Mouse (Mus musculus): Measurements from ENCODE around the gene Abce1.
A peak's percentile ranks its signal among the peaks of the same experiment; 100 is the strongest.
"Not testable (repeated sequence)": the region's sequence is repeated elsewhere in the genome, so short reads cannot be mapped to it uniquely, and the experiment has no call there.

Abce1 gene

DNA sequence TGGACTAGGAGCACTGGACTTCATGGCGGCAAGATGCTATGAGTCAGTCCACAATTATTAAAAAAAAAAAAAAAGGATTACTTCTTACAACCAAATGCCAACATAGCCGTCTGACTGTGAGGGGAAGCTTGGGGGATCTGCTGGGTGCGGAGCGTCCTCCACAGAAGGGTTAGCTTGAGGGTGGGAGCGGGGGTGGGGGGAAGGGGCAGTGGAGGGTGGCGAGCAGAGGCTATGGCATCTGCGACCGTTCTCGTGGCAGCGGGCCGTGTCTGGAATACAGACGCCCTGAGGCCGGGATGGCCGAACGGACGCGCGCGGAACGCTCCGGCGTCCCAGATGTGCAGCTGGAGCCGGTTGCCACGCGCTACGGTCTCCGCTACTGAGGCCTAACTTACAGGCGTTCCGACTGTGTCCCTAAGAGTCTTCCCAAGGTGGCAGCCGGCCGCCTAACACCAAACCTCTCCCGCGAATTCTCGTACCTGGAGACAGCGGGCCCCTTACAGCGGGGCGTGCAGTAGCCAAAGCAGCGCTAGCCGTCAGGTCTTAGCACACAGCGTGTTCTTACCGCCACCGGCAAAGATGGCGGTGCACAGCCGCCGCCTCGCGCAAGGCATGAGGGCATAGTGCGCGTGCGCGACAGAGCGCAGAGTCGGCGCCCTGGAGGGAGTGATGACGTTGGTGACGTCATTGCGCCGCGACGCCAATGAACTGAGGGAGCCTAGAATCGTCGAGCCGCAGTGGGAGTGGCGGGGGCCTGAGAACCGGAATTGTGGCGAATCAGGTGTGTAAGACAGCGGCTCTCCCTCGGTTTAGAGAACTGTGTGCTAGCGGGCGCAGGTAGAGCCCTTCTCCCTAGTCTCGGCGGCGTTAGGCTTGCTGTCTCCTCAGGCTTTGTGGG lies at the start of gene Abce1, which contains the start of gene Anapc10:
TSS of gene Abce1 (minus strand) at position 677 of the 898 bp plus-strand sequence.
TSS of gene Anapc10 (plus strand) at position 757 of the 898 bp plus-strand sequence.
- peak; percentile 98 for DNase-seq

DNA sequence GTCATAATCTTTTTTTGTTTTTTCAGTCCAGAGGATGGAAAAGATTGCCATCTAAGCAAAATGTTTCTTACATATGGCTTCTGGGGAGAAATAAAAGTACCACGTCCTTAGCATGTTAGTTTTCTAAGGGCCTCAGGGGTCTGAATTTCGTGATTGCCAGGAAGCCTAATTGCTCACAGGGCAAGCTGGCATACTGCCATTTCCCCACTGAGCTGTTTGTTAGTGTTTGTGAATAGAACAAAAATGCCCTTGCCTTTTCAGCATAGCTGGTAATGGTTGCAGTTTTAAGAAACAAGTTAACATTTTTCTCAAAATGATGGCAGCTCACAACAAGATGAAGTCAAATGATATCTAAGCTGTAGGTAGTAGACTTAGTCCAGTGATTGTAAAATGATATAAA lies 38.8 kb upstream of the Abce1 start:
- no peak for DNase-seq

DNA sequence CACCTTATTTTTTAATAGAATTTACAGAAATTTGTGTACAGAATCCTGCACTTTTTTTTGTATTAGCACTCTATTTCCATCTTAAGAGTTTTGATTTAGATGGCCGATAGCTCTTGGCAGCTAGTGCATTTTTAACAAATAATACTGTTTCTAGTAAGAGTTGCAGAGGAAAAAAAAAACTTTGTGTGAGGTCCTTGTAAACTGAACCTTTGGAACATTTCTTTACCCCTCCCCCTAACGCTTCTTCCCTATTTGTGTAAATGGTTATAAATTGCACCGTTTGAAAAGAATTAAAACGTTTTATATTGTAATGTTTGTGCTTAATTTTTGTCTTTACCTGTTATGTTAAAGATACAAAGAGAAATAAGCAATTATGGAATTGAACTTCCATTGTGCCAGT lies 37.1 kb upstream of the Abce1 start:
- no peak for DNase-seq

DNA sequence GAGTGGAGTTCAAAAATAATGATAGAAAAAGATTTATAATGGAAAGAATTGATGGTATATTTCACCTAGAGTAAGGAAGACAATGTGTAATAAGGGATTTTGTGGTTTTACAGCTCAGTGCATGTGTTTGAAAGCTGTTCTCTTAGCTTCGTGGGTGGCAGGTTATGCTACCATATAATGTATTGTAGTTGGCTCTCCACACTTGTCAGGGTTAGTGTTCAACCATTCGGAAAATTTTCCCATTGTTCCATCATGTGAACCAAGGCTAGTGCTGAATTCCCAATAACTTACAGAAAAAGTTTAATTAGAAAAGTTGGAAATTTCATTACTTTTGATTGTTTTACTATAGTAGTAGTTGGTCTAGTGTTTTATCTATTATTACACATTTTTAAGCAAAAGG lies 36.6 kb upstream of the Abce1 start:
- no peak for DNase-seq

DNA sequence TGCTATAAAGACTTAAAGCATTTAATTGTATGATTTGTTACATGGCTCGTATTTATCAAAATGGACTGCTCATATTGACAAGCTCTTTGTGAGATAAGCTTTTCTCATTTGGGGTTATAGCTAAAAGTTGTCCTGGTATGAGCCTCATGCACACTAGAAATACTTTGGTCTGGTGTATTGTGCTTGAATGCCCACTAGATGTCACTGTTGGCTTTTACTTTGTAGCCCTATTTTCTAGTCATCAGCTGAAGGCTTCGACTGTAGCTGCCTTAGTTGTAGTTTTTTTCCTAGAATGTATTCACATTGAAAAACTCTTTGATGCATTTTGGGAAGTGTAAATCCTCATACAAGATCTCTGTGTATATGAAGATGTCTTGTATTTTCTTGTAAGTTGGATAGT lies 22.8 kb upstream of the Abce1 start:
- peak; percentile 38 for DNase-seq

DNA sequence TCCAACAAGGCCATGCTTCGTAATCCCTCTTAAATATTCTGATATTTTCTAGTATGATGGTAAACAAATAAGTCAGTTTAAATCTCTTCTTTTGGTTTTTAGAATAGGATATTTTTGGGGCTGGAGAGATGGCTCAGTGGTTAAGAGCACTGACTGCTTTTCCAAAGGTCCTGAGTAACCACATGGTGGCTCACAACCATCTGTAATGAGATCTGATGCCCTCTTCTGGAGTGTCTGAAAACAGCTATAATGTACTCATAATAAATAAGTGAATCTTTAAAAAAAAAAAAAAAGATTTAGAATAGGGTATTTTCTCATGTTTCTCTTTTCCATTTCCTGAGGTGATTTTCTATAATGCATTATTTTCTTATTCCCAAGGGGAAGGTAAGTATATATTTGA lies 16.4 kb upstream of the Abce1 start:
- DNase-seq, result no peak

DNA sequence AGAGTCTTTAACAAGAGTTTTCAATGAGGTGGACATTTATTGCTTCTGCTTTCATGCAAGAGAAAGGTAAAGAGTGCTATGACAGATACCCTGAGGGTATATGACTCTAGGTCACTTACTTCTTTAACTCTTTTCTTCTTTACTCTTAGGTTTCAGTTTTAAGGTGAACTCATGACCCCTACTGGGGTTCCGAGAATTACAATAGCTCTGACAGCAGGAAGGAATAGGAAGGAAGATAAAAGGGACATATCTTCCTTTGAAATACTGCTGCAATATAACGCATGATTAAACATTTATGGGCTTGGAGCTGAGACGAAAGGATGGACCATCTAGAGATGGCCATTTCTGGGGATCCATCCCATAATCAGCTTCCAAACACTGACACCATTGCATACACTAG lies 13.0 kb upstream of the Abce1 start:
- DNase-seq, result no peak

DNA sequence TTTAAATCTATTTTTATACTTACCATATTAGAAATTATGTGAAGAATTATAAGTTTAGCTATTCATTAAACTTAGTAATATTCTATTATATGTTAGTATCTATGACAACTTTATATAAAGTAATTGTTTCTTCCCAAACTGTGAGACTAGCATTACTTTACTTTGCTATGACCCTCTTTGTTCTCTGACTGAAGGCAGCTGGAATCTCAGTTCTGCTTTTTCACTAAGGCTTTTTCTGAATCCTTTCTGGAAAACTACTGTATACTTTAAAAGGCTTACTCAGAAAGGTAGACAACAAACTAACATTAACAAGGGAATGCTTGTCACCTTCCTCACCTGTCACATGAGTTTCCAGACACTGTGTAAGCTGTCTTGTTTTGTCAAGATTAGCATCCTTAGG lies 11.8 kb upstream of the Abce1 start:
- DNase-seq, result no peak

DNA sequence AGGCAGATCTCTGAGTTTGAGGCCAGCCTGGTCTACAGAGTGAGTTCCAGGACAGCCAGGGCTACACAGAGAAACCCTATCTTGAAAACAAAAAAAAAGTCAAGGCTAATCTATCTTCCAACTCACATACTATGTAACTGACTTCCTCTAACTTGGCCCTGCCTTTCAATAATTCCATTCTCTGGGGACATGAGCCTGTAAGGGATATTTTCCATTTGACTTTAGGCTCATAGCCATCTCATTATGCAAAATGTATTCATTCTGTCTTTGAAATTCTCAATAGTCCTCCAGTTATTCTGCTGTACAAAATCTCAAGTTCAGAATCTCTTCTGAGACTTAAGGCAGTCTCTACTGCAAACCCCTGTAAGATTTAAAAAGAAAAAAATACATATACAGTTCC lies 10.0 kb upstream of the Abce1 start:
- no peak for DNase-seq

DNA sequence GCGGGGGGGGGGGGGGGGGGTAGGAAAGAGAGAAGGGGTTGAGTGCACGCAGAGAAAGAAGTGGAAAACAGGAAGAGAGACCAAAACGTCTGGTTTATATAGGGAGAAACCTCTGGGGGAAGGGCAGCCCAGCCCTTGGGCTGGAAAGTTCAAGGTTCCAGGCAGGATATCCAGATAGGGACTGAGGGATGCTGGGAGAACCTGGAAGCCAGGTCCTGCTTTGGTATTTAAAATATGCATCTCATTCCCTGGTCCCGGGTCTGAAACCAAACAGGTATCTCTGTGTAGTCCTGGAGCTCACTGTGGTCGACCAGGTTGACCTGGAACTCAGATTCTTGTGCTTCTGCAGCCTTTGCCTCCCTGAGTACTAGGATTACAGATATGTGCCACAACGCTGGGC lies 1.1 kb upstream of the Abce1 start:
- DNase-seq, result no peak

DNA sequence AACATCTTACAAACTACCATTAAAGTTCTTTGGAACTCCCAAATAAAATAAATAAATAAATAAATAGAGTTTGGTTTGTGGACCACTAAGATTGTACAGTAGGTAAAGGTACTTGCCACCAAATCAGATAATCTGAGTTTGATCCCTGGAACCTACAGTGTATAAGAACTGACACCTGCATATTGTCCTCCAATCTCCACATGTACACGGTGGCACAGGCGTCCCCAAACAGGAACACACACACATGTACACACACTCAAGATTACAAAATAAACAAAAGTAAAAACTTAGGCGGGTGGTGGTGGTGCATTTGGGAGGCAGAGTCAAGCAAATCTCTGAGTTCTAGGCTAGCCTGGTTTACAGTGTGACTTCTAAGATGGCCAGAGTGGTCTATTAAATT lies 4.9 kb downstream of the Abce1 start:
- no peak for DNase-seq

DNA sequence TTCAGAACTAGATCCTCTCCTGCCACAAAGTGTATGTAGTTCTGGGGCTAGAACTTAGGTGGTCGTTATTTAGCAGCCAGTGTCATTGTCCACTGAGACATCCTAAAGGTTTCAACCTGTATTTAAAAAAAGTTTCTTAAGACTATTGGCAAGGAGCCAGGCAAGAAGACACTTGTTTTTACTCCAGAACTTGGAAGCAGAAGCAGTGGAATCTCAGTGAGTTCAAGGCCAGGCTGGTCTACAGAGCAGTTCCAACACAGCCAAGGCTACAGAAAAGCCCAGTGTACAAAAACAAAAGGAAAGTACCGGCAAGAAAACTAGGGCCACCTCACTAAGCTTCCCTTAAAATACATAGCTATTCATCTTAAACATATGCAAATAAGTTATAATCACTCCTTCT lies 19.0 kb downstream of the Abce1 start:
- DNase-seq, result no peak

DNA sequence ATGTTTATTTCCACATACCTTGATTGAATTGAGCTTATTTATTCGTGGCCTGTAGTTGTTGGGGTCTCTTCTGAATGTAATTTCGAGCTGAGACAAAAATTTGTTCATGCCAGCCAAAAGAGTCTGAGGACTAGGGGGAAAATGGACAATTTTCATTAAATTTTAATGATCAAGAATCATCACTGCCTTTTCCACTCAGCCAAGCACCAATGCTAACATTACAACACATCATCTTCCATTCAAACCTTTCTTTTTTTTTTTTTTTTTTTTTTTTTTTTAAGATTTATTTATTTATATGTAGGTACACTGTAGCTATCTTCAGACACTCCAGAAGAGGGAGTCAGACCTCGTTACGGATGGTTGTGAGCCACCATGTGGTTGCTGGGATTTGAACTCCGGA lies 25.6 kb downstream of the Abce1 start:
- DNase-seq, result not testable (repeated sequence)

DNA sequence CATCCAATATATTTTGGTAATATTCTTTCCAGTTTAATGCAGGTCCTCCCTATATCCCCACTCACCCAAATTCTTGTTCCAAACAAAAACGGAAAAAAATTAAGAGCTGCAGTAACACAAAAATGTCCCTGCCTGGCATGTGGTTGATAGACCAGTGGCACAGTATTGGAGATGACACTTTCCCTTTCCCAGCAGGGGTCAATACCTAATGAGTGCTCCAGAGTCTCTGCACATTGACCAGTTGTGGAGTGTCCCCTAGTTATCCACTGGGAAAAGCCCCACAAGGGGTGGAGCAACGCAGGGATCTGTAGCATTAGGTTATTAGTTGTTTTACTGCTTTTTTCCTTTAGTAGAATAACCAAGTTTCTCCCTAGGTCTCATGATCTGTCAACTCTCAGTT lies 30.6 kb downstream of the Abce1 start:
- DNase-seq, result no peak

DNA sequence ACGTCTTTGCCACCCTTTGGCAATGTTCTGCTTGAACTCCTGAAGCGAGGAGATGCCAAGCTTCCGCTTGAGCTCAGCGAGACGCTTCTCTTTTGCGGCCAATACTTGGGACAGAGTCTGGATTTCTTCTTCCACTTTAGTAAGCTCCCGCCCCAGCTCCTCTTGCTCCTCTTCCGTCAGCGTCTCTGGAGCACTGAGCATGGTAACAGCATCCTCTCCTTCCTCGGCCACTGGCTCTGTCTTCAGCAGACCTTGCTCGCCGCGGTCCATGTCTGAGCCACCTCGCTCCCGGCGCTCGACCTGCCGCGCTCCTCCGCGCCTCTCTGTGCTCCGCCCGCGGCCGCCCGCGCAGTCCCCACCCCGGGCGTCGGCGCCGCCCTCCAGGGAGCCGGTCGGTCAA lies 31.0 kb downstream of the Abce1 start:
- peak; percentile 20 for DNase-seq

DNA sequence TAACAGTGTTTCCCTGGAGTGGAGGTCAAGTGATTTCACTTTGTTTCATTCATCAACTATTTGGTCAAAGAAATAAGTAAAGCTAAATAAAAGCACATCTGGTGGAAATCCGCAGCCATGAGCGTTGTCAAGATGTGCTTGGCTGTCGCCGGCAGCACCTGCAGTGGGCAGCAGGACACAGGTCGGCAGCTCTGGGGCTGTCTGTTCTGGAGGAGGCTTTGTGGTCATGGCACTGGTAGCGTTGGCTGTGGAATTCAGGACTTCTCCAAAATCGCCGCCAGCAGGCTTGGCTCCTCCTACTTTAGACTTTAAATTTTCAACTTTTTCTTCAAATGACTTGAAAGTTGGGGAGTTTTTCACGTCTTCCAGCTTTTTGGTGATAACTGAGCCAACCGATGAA lies 31.5 kb downstream of the Abce1 start:
- not testable (repeated sequence) for DNase-seq

DNA sequence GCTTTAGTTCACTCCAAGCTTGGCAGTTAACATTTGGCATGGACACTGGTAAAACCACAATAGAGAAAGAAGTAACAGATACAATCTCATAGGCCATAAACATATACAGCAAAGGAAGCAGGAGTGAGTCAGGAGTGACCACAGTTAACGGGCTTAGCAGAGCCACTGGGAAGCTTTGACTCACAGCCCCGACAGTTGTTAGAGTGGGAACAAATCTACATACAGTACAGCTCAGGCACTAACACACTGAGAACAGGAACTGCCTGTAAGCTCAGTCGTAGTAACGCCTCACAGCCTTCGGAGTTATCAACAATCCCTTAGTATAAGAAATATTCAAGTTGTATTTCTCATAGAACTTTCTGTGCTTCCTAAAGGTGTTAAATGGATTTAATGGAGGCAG lies 32.5 kb downstream of the Abce1 start:
- no peak for DNase-seq

DNA sequence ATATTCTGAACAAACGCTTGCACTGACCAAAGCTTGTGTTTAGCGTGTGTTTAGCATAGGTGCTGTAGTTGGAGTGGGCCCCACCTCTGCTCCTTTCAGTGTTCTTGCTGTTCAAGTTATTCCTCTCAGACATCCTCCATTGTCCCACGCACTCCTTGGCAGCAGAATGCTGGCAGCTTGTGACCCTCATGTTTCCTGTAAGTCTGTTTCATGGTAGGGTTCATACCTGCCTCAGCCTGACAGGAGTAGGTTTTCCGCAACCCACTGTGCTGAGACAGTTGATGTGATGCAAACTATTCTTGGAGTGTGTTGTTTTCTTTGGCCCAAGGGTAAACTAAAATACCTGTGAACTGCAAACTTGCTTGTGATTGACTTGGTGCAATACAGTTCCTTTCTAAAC lies 35.1 kb downstream of the Abce1 start:
- no peak for DNase-seq

DNA sequence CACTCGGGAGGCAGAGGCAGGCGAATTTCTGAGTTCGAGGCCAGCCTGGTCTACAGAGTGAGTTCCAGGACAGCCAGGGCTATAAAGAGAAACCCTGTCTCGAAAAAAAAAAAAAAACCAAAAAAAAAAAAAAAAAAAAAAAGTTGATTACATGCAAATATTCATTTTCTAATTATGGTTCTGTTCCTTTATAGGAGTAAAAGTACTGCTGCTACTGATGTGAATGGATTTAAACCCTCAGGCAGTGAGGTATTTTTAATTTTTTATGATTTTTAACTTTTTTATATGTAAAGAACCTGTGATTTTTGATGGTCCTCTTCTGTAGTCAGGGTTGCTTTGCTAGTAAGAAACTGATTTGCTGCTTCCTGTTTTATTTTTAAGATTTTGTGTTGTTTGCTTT lies 52.8 kb downstream of the Abce1 start:
- DNase-seq, result not testable (repeated sequence)

DNA sequence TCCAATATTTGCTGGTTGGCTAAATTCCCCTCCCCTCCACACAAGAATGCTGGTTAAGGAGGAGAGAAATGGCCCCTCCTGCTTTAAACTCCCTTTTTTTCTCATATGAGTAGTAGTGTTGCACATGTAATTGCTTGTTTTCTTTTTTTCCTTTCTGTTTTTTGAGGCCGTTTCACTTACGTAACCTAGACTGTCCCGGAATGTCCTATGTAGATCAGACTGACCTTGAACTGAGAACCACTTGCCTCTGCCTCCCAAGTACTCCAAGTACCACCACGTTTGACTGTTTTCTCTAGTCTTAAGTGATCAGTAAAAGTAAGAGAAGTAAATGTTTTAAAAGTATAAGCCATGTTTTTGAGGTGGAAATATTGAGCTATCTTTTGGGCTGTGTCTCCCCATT lies 57.8 kb downstream of the Abce1 start:
- no peak for DNase-seq

DNA sequence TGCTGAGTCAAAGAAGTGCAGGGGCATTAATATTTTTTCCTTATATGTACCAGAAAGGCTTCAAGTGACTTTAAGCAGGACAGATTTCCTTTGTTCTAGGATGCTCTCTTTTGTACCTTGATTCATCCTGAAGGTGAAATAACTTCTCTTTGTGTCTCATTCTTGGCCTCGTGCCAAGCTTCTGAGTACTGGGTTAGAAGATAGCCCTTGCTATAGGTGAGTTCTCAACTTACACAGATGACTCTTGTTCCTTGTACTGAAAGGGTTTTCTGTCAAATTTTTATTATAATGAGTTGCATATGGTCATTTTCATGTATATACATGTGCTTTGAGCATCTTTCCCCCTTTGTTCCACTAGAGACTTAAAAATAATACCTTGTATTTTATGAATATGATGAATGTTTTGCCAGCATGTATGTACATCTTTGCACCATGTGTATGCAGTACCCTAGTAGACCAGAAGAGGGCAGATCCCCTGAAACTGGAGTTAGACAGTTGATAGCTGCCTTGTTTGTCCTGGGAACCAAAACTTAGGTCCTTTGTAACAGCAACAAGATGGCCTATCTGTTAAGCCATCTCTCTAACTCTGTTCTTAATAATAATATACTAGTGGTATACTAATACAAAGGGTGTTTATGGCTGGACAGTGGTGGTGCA lies 61.3 kb downstream of the Abce1 start:
- no peak for DNase-seq

DNA sequence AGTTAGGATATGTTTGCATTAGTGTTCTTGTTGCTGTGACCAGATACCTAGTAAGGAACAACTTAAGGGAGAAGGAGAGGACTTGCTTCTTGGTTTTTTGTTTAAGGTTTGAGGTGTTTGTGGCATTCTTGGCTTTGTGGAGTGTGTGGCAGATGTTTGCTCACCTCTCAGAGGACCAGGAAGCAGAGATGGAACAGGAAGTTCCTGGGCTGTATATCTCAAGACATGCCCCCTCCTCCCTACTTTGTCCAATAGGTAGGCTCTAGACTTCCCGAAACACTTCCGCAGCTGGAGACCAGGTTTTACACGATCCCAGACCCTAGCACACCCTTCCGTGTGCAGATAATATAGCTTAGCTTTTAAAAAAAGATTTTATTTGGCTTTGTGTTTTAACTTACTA lies 62.0 kb downstream of the Abce1 start:
- no peak for DNase-seq

DNA sequence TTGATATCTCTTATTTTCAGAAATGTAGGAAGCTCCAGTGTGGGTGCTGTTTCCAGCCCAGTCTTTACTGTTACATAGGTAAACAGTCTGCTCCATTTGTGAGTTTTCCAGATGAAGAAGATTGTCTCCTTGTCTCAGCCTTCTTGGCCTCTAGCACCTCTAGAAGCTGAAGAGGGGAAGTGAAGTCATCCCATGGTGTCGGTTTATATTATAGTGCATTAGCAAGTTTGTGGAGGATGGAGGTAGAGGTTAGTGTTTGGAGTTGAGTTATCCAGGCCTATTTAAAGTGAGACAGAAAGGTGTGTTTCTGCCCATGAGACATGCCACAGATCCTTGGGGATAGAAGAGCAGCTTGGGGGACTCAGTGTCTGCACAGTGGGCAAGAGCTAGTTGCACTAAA lies 70.4 kb downstream of the Abce1 start:
- no peak for DNase-seq
